Mouse (Mus musculus): ENCODE measurements around the gene 2900011O08Rik. TPM values are rescaled to one million over a fixed set of nuclear protein-coding genes. Genes with fewer than 3 reads are reported as not detected.
"Not testable (repeated sequence)": the region's sequence is repeated elsewhere in the genome, so short reads cannot be mapped to it uniquely, and the experiment has no call there.

Gene 2900011O08Rik
- polyA plus RNA-seq, 1 experiment from 2014 or later, result 0.55 TPM

DNA sequence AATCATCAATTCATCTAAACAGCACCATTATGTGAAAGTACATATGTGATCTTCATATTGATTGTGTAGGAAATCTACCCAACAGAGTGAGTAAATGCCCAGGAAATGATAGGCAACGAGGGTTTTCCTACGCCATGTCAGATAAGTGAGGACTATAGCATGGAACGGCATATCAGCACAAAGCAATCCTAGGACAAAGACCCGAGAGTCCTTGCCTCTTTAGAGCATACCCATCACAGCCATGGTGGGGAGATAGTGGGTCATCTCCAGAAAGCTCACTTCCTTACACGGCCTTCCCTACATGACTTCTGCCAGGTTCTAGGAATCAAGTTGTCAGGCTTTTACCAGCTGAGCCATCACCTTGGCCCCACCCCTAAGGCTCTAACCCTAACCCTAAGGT is 73.5 kb downstream of the 2900011O08Rik start:
- TF ChIP-seq CTCF (IDR thresholded peaks at IDR 0.05; ENCODE audit: low read depth), result no peak
- no peaks in the 10 kb centered on the region for H3K4me1 ChIP-seq (ENCODE audit: insufficient read depth)
- H3K4me3 ChIP-seq (ENCODE audit: low read depth, low read length), result no peak overlapping the region
- no peak overlapping the region for H3K9ac ChIP-seq
- no peak for DNase-seq
- no peak for ATAC-seq (ENCODE audit: insufficient read depth)
- H3K36me3 ChIP-seq (ENCODE audit: insufficient read depth), result no peaks in the 10 kb centered on the region
- no peak overlapping the region for H3K27ac ChIP-seq (ENCODE audit: low read depth)
- no peaks in the 10 kb centered on the region for H3K9me3 ChIP-seq (ENCODE audit: low read depth, low read length)
- H3K4me2 ChIP-seq, result no peak overlapping the region
- 65% methylated on average over 5 of the region's 5 CpGs for WGBS
- no peaks in the 10 kb centered on the region for H3K27me3 ChIP-seq (ENCODE audit: insufficient read depth, low read length)

DNA sequence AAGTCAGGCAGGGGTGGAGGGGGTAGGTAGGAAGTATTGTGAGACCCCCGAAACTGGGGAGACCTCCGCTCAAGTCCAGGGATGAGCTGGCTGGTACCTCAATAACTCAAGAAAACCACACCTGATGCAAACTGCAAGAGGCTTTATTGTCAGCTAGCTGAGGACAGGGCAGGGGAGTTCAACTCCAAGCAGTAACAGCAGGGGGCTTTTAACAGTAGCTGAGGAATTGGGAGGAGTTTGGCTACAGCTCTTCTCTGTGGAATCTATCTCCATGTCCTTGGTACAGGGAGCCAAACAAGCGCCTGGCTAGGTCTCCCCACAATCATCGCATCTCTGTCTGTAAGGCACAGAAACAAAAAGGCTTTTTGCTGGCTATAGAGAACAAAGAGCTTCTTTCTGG is 80.2 kb downstream of the 2900011O08Rik start:
- not testable (repeated sequence) for H3K27ac ChIP-seq (ENCODE audit: low read depth); H3K9me3 ChIP-seq (ENCODE audit: low read depth, low read length); ATAC-seq (ENCODE audit: insufficient read depth); H3K4me1 ChIP-seq (ENCODE audit: insufficient read depth); H3K4me2 ChIP-seq; H3K36me3 ChIP-seq (ENCODE audit: insufficient read depth); DNase-seq; H3K9ac ChIP-seq; H3K27me3 ChIP-seq (ENCODE audit: insufficient read depth, low read length); H3K4me3 ChIP-seq (ENCODE audit: low read depth, low read length)
- WGBS, result 83% methylated on average over 4 of the region's 4 CpGs

DNA sequence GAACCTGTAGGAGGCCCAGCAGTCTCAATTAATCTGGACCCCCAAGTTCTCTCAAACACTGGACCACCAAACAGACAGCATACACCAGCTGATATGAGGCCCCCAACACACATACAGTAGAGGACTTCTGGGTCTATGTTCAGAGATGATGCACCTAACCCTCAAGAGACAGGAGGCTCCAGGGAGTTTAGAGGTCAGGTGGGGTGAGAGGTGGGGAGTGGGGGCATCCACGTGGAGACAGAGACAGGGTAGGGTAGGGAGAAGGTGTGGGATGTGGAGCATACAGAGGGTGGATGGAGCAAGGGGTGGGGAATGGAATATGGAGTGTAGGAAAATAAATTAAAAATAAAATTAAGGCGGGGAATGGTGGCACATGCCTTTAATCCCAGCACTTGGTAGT is 82.3 kb downstream of the 2900011O08Rik start:
- not testable (repeated sequence) for H3K9me3 ChIP-seq (ENCODE audit: low read depth, low read length); H3K27ac ChIP-seq (ENCODE audit: low read depth); H3K36me3 ChIP-seq (ENCODE audit: insufficient read depth); H3K4me3 ChIP-seq (ENCODE audit: low read depth, low read length); H3K4me1 ChIP-seq (ENCODE audit: insufficient read depth); ATAC-seq (ENCODE audit: insufficient read depth); H3K4me2 ChIP-seq; DNase-seq; H3K9ac ChIP-seq; H3K27me3 ChIP-seq (ENCODE audit: insufficient read depth, low read length)
- 66% methylated on average over 2 of the region's 2 CpGs for WGBS

DNA sequence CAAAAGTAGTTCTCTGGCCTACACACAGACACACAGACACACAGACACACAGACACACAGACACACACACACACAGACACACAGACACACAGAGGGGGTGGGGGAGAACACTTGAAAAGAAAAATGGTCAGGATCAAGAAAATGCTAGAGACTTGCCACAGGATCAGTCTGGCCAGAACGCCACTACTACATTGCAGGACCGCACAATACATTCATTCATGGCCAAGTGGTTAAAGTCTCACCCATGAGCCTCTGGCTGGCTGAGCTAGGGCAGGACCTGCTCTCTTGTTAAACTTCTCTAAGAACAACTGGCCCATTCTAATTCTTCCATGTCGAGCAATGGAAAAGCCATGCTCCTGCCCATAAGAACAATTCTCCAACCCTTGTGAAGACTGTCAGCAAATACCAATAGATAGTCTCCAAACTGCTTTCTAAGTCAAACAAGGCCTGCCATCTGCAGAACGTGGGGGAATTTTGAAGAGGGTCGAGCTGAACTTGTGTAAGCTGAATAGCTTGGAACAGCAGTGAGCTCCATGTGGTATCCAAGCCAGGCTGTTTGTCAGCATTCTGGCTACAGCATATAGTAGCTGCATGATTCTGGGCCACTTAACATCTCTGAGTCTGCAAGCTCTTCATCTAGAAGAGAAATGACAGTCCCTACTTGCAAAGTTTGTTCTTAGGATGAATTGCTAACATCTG is 84.2 kb downstream of the 2900011O08Rik start:
- H3K9me3 ChIP-seq (ENCODE audit: low read depth, low read length), result no peaks in the 10 kb centered on the region
- H3K4me1 ChIP-seq (ENCODE audit: insufficient read depth), result no peaks in the 10 kb centered on the region
- no peak overlapping the region for H3K9ac ChIP-seq
- WGBS, result 56% methylated on average over 5 of the region's 5 CpGs
- no peak for TF ChIP-seq CTCF (IDR thresholded peaks at IDR 0.05; ENCODE audit: low read depth)
- H3K4me2 ChIP-seq, result no peak overlapping the region
- no peak for ATAC-seq (ENCODE audit: insufficient read depth)
- no peaks in the 10 kb centered on the region for H3K27me3 ChIP-seq (ENCODE audit: insufficient read depth, low read length)
- H3K4me3 ChIP-seq (ENCODE audit: low read depth, low read length), result no peak overlapping the region
- DNase-seq, result peak; percentile 4
- H3K36me3 ChIP-seq (ENCODE audit: insufficient read depth), result no peaks in the 10 kb centered on the region
- no peak overlapping the region for H3K27ac ChIP-seq (ENCODE audit: low read depth)

DNA sequence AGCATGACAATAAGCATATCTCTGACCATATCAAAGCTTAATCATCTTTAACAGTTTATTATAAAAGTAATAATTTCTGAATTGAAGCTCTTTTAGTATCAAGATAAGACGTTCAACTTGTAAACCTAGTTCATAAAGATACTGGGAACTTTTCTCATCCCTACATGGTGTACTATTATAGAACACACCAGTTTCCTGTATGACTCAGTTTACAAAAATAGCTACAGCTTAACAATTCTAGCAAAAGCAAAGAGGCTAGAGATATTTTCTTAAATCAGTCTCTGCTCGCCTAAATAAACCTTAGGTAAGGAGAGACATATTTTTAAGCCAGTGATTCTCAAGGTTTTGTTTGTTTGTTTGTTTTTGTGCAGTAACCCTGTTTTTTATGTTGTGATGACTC is 96.5 kb downstream of the 2900011O08Rik start:
- ATAC-seq (ENCODE audit: insufficient read depth) (no peak), DNase-seq (no peak)
- WGBS, result 75% methylated on average over 2 of the region's 2 CpGs
- Histone ChIP-seq H3K9me3 (ENCODE audit: low read depth, low read length) (no peaks in the 10 kb centered on the region), H3K27me3 (ENCODE audit: insufficient read depth, low read length) (no peaks in the 10 kb centered on the region), H3K4me1 (ENCODE audit: insufficient read depth) (no peaks in the 10 kb centered on the region), H3K9ac (no peak overlapping the region), H3K4me2 (no peak overlapping the region), H3K4me3 (ENCODE audit: low read depth, low read length) (no peak overlapping the region), H3K27ac (ENCODE audit: low read depth) (no peak overlapping the region), H3K36me3 (ENCODE audit: insufficient read depth) (no peaks in the 10 kb centered on the region)
- no peak for TF ChIP-seq CTCF (IDR thresholded peaks at IDR 0.05; ENCODE audit: low read depth)

DNA sequence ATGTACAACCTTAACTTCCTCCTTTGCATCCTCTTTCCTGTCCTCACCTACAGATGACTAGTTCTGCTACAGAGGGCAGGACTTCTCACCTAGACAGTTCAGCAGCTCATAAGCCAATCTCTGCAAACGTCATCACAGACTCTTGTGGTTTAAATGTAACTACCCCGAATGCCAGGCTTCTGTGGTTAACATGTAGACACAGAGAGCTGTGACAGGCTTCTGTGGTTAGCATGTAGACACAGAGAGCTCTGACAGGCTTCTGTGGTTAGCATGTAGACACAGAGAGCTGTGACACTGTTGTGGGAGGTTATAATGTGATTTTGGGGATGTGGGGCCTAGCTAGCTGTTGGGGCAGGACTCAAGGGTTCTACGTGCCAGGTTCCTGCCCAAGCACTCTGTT is 101.8 kb downstream of the 2900011O08Rik start:
- Histone ChIP-seq H3K27me3 (ENCODE audit: insufficient read depth, low read length) (no peaks in the 10 kb centered on the region), H3K9ac (no peak overlapping the region), H3K4me3 (ENCODE audit: low read depth, low read length) (no peak overlapping the region), H3K27ac (ENCODE audit: low read depth) (no peak overlapping the region), H3K4me2 (no peak overlapping the region), H3K9me3 (ENCODE audit: low read depth, low read length) (no peaks in the 10 kb centered on the region), H3K36me3 (ENCODE audit: insufficient read depth) (no peaks in the 10 kb centered on the region), H3K4me1 (ENCODE audit: insufficient read depth) (no peaks in the 10 kb centered on the region)
- TF ChIP-seq CTCF (IDR thresholded peaks at IDR 0.05; ENCODE audit: low read depth), result no peak
- WGBS, result 71% methylated on average over 3 of the region's 3 CpGs
- ATAC-seq (ENCODE audit: insufficient read depth) (no peak), DNase-seq (no peak)

DNA sequence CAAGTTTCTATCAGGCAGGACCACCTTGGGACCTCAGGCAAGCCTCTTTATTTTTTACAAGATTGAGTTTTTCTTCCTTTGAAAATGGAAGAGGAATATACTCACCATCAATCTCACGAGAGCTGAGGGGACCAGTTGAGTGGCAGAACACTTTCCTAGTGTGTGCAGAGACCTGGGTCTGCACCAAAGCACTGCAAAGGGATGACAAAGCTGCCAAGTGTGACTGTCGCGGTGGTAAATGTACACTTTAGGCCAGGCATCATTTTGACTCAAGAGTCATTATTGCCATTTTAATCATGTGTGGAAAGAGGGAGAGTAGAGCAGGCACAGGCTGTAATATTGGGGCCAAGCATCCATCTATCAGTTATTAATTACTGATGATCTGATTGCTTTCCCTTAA is 102.9 kb downstream of the 2900011O08Rik start:
- DNase-seq, result no peak
- Histone ChIP-seq H3K27ac (ENCODE audit: low read depth) (no peak overlapping the region), H3K36me3 (ENCODE audit: insufficient read depth) (no peaks in the 10 kb centered on the region), H3K9me3 (ENCODE audit: low read depth, low read length) (no peaks in the 10 kb centered on the region), H3K9ac (no peak overlapping the region), H3K4me3 (ENCODE audit: low read depth, low read length) (no peak overlapping the region), H3K27me3 (ENCODE audit: insufficient read depth, low read length) (no peaks in the 10 kb centered on the region), H3K4me2 (no peak overlapping the region), H3K4me1 (ENCODE audit: insufficient read depth) (no peaks in the 10 kb centered on the region)
- WGBS, result 70% methylated on average over 3 of the region's 3 CpGs
- ATAC-seq (ENCODE audit: insufficient read depth), result no peak
- TF ChIP-seq CTCF (IDR thresholded peaks at IDR 0.05; ENCODE audit: low read depth), result no peak

DNA sequence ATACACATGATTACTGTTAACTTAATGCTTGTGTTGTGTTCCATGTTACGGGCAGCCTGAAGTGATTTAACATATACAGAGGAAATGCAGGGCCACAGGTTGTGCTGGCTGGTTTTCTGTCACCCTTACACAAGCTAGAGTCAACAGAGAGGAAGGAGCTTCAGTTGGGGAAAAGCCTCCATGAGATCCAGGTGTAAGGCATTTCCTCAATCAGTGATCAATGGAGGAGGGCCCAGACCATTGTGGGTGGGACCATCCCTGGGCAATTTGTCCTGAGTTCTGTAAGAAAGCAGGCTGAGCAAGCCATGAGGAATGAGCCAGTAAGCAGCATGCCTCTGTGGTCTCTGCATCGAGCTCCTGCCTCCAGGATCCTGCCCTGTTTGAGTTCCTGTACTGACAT is 105.4 kb downstream of the 2900011O08Rik start:
- DNase-seq (no peak), ATAC-seq (ENCODE audit: insufficient read depth) (no peak)
- Histone ChIP-seq H3K4me3 (ENCODE audit: low read depth, low read length) (no peak overlapping the region), H3K9ac (no peak overlapping the region), H3K36me3 (ENCODE audit: insufficient read depth) (no peaks in the 10 kb centered on the region), H3K9me3 (ENCODE audit: low read depth, low read length) (no peaks in the 10 kb centered on the region), H3K27me3 (ENCODE audit: insufficient read depth, low read length) (no peaks in the 10 kb centered on the region), H3K4me1 (ENCODE audit: insufficient read depth) (no peaks in the 10 kb centered on the region), H3K27ac (ENCODE audit: low read depth) (no peak overlapping the region), H3K4me2 (no peak overlapping the region)
- TF ChIP-seq CTCF (IDR thresholded peaks at IDR 0.05; ENCODE audit: low read depth), result no peak
- WGBS, result 71% methylated on average over 2 of the region's 2 CpGs

Measured in lung, embryonic 14.5 days (tissue).